30 mouse cellular contexts compared by ENCODE assay signal in the genomic region with DNA sequence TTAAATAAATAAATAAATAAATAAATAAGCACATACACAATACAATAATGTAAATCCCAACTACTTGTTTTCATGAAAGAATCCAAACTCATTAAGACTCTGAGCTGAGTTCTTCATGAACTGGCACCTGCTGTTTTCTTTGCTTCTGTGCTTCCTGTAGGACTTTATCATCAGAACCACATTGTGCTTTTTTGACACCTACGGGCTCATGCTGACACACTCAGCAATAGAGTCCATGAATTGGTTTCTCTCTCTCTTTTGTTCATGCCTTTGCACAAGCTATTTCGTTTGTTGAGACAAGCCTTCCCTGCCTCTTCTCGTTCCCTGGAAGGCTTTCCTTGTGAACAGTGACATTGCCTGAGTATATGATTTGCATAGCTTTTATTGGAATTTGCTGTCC. TPM values are rescaled to one million over a fixed set of nuclear protein-coding genes. Genes with fewer than 3 reads are reported as not detected.
"Had no signal": no experiment of that assay in that cellular context is flagged by ENCODE, and none has a peak within 500 bp of the region (broad histone marks: within the 10 kb centered on the region; RNA-seq: fewer than 3 reads in every experiment).

No protein-coding gene starts in this region.

- H3K4me3 ChIP-seq: embryonic facial prominence, embryonic 10.5 days; embryonic facial prominence, embryonic 12.5 days; embryonic facial prominence, embryonic 13.5 days; embryonic facial prominence, embryonic 15.5 days; erythroblast, embryonic 14.5 days; forebrain, embryonic 10.5 days; forebrain, embryonic 12.5 days; forebrain, embryonic 13.5 days; forebrain, embryonic 15.5 days; gastrocnemius, adult 2 months; heart, adult 2 months had no signal

- DNase-seq: cerebellum, adult 2 months; cerebellum, adult 8-10 months; cerebellum, adult 9-10 months; cerebellum, adult 9-11 months; cerebellum, postnatal 10 days; cerebellum, postnatal 14 days; cerebellum, postnatal 25 days; cerebellum, postnatal 36 days; embryo, embryonic 11 days; forebrain, postnatal 0 days; gastrocnemius, adult 2 months; gastrocnemius, postnatal 10 days; gastrocnemius, postnatal 14 days; gastrocnemius, postnatal 25 days; gastrocnemius, postnatal 36 days; heart, adult 11 months; heart, adult 18-20 months; heart, adult 2 months had no signal

- H3K4me1 ChIP-seq: embryonic facial prominence, embryonic 10.5 days; embryonic facial prominence, embryonic 12.5 days; embryonic facial prominence, embryonic 13.5 days; embryonic facial prominence, embryonic 15.5 days; forebrain, embryonic 10.5 days had no signal

- ATAC-seq: forebrain, embryonic 13.5 days; forebrain, embryonic 14.5 days; forebrain, embryonic 15.5 days; forebrain, embryonic 16.5 days; forebrain, postnatal 0 days had no signal

- H3K4me2 ChIP-seq: embryonic facial prominence, embryonic 12.5 days; embryonic facial prominence, embryonic 13.5 days; embryonic facial prominence, embryonic 15.5 days; forebrain, embryonic 12.5 days; forebrain, embryonic 13.5 days; forebrain, embryonic 15.5 days had no signal

- H3K9me3 ChIP-seq: embryonic facial prominence, embryonic 10.5 days; embryonic facial prominence, embryonic 12.5 days; embryonic facial prominence, embryonic 13.5 days; embryonic facial prominence, embryonic 15.5 days; forebrain, embryonic 10.5 days; forebrain, embryonic 12.5 days; forebrain, embryonic 13.5 days; forebrain, embryonic 15.5 days had no signal

- H3K36me3 ChIP-seq: embryonic facial prominence, embryonic 10.5 days; embryonic facial prominence, embryonic 12.5 days; embryonic facial prominence, embryonic 13.5 days; embryonic facial prominence, embryonic 15.5 days; forebrain, embryonic 10.5 days; forebrain, embryonic 12.5 days; forebrain, embryonic 15.5 days had no signal

- H3K27me3 ChIP-seq: embryonic facial prominence, embryonic 12.5 days; embryonic facial prominence, embryonic 13.5 days; embryonic facial prominence, embryonic 15.5 days; forebrain, embryonic 12.5 days; forebrain, embryonic 13.5 days; forebrain, embryonic 15.5 days had no signal

- H3K27ac ChIP-seq: embryonic facial prominence, embryonic 10.5 days; embryonic facial prominence, embryonic 12.5 days; embryonic facial prominence, embryonic 13.5 days; embryonic facial prominence, embryonic 15.5 days; forebrain, embryonic 10.5 days; forebrain, embryonic 12.5 days; forebrain, embryonic 13.5 days; forebrain, embryonic 15.5 days; gastrocnemius, adult 2 months; heart, adult 2 months had no signal

- H3K9ac ChIP-seq: embryonic facial prominence, embryonic 12.5 days; embryonic facial prominence, embryonic 13.5 days; embryonic facial prominence, embryonic 15.5 days; forebrain, embryonic 12.5 days; forebrain, embryonic 13.5 days; forebrain, embryonic 15.5 days; forebrain, postnatal 0 days had no signal

RNA-seq across cellular contexts. Expression of a gene that starts 46.8 kb away (rescaled TPM):
- total RNA-seq: granulocyte monocyte progenitor cell, adult 5-6 weeks had no signal
